Comparison of ENCODE assay signal across 8 mouse cellular contexts in the genomic region with DNA sequence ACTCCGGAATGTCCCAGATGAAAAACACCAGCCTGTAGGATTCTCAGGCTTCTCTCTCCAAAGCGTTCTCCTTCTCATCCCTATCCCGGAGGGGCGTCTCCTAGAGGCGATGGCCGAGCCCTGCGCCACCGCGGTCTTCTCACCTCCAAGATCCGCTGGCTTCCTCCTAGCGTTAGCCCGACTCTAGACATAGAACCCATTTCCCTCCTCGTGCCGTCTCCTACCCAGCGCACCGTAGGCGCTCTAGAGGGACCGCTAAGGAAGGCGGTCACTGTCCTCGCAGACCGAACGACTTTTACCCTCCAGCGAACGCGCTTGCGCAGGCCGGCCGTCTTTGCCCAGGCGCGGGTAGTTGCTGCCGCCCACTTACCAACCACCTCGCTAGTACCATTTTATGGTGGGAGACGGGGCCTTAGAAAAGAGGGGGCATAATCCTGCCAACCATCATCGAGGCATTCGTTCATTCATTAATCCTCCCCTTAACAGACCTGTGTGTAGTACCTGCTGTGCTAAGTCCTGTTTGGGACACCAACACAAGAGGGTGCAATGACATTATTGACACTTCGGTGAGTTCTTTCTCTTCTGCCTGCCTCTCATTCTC. TPM values are rescaled to one million over a fixed set of nuclear protein-coding genes. Genes with fewer than 3 reads are reported as not detected.
A peak's percentile ranks its signal among the peaks of the same experiment; 100 is the strongest.
DNase-seq lines count a peak whose midpoint lies in the region; ATAC-seq lines count a peak whose summit lies in the region.

Slc13a5 (minus strand) TSS at position 263 of the 601 bp plus-strand sequence.

- peak within 1 kb of the TSS; percentile 48 for H3K4me3 ChIP-seq in forebrain, embryonic 16.5 days (replicated peaks; ENCODE audit: low read length)
- H3K4me3 ChIP-seq in kidney, embryonic 16.5 days (ENCODE audit: low read length) = peak within 1 kb of the TSS; percentile 44
- peak within 1 kb of the TSS; percentile 38 for H3K4me3 ChIP-seq in midbrain, embryonic 12.5 days

- peak within 1 kb of the TSS; percentile 55 for H3K9ac ChIP-seq in forebrain, embryonic 16.5 days (replicated peaks; ENCODE audit: low read depth, low read length)
- peak within 1 kb of the TSS; percentile 42 for H3K9ac ChIP-seq in kidney, embryonic 16.5 days (replicated peaks; ENCODE audit: low read length)
- peak within 1 kb of the TSS; percentile 49 for H3K9ac ChIP-seq in midbrain, embryonic 12.5 days (replicated peaks)

- H3K9me3 ChIP-seq in forebrain, embryonic 16.5 days (ENCODE audit: control insufficient read depth, low read length) = no peaks in the 10 kb centered on the region
- no peaks in the 10 kb centered on the region for H3K9me3 ChIP-seq in kidney, embryonic 16.5 days (ENCODE audit: low read length)
- no peaks in the 10 kb centered on the region for H3K9me3 ChIP-seq in midbrain, embryonic 12.5 days

- H3K36me3 ChIP-seq in forebrain, embryonic 16.5 days (ENCODE audit: control insufficient read depth, insufficient read depth) = no peaks in the 10 kb centered on the region
- H3K36me3 ChIP-seq in kidney, embryonic 16.5 days (ENCODE audit: insufficient read depth, low read length) = no peaks in the 10 kb centered on the region
- H3K36me3 ChIP-seq in midbrain, embryonic 12.5 days = no peaks in the 10 kb centered on the region

- H3K27ac ChIP-seq in forebrain, embryonic 16.5 days (ENCODE audit: low read length) = no peak within 1 kb of the TSS
- H3K27ac ChIP-seq in kidney, embryonic 16.5 days (ENCODE audit: low read length) = no peak within 1 kb of the TSS
- no peak within 1 kb of the TSS for H3K27ac ChIP-seq in midbrain, embryonic 12.5 days (replicated peaks)

- ATAC-seq in forebrain, embryonic 16.5 days = peak; percentile 42
- ATAC-seq in kidney, embryonic 16.5 days (ENCODE audit: low FRiP score, low TSS enrichment) = peak; percentile 69
- peak; percentile 62 for ATAC-seq in midbrain, embryonic 12.5 days (ENCODE audit: low FRiP score, low read depth)

- WGBS in forebrain, embryonic 16.5 days = 1% methylated on average over 36 of the region's 36 CpGs
- 3% methylated on average over 36 of the region's 36 CpGs for WGBS in kidney, embryonic 16.5 days
- WGBS in midbrain, embryonic 12.5 days = 2% methylated on average over 36 of the region's 36 CpGs

- peaks cover 17% of the 10 kb centered on the region for H3K4me1 ChIP-seq in forebrain, embryonic 16.5 days (replicated peaks; ENCODE audit: control insufficient read depth, insufficient read depth, low read length)
- H3K4me1 ChIP-seq in kidney, embryonic 16.5 days (ENCODE audit: insufficient read depth, low read length) = peaks cover 12% of the 10 kb centered on the region
- H3K4me1 ChIP-seq in midbrain, embryonic 12.5 days = peaks cover 22% of the 10 kb centered on the region

- peak; percentile 30 for DNase-seq in kidney, adult 18-20 months
- no peak for DNase-seq in kidney, adult 11 months
- DNase-seq in adrenal gland, postnatal 36 days = peak; percentile 24 to 25
- DNase-seq in urinary bladder, postnatal 25 days (ENCODE audit: low spot score) = no peak
- no peak for DNase-seq in gastrocnemius, adult 18-20 months (ENCODE audit: low spot score)

- peaks cover 24% of the 10 kb centered on the region for H3K27me3 ChIP-seq in forebrain, embryonic 16.5 days (replicated peaks; ENCODE audit: control insufficient read depth, insufficient read depth, low read length)
- peaks cover 36% of the 10 kb centered on the region for H3K27me3 ChIP-seq in kidney, embryonic 16.5 days (ENCODE audit: insufficient read depth, low read length)
- peaks cover 57% of the 10 kb centered on the region for H3K27me3 ChIP-seq in midbrain, embryonic 12.5 days

- H3K4me2 ChIP-seq in forebrain, embryonic 16.5 days (ENCODE audit: low read length) = peak within 1 kb of the TSS; percentile 92
- H3K4me2 ChIP-seq in kidney, embryonic 16.5 days (replicated peaks; ENCODE audit: low read depth, low read length) = peak within 1 kb of the TSS; percentile 73
- peak within 1 kb of the TSS; percentile 59 for H3K4me2 ChIP-seq in midbrain, embryonic 12.5 days (replicated peaks)

RNA-seq across cellular contexts. Expression of gene Slc13a5, which starts in this region (rescaled TPM):
- total RNA-seq in adrenal gland, postnatal 36 days (2021) = under 1 TPM; 0.07 to 0.17 TPM
- polyA plus RNA-seq in forebrain, embryonic 16.5 days (2015; fragmentation: Nextera tagmentation; extraction: Ambion mirVana) = 0.35 and 0.65 TPM in 2 replicates
- polyA plus RNA-seq in kidney, embryonic 16.5 days (2015; fragmentation: Nextera tagmentation; extraction: Ambion mirVana) = 0.12 and 0.45 TPM in 2 replicates
- polyA plus RNA-seq in midbrain, embryonic 12.5 days (2016; fragmentation: Nextera tagmentation; extraction: Ambion mirVana) = 0.29 and 0.33 TPM in 2 replicates
- not detected for total RNA-seq in gastrocnemius, adult 18-20 months (2021)

Comparison
In these comparisons a context has a peak if more than half of its experiments do, and no peak if none do; other contexts are left out.
1. Peak in DNase-seq in adrenal gland, postnatal 36 days; RNA of the gene not detected or under 1 TPM.
2. Peak in ATAC-seq, H3K4me3 ChIP-seq, H3K9ac ChIP-seq and H3K4me2 ChIP-seq in forebrain, embryonic 16.5 days; RNA of the gene not detected or under 1 TPM.
3. Peak in ATAC-seq, H3K4me3 ChIP-seq, H3K9ac ChIP-seq and H3K4me2 ChIP-seq in kidney, embryonic 16.5 days; RNA of the gene not detected or under 1 TPM.
4. Peak in ATAC-seq, H3K4me3 ChIP-seq, H3K9ac ChIP-seq and H3K4me2 ChIP-seq in midbrain, embryonic 12.5 days; RNA of the gene not detected or under 1 TPM.